Mouse (Mus musculus) midbrain, embryonic 12.5 days (tissue): ENCODE measurements around the gene Zbtb20. TPM values are rescaled to one million over a fixed set of nuclear protein-coding genes. Genes with fewer than 3 reads are reported as not detected.

Source experiments
- ATAC-seq: fragments of 200-750 bp; cut with Nextera tagmentation; 2 replicates; pipeline ENCODE4 v1.8.0; 2017; ENCODE audit warnings: low read depth, moderate TSS enrichment, moderate library complexity; ENCODE audit not compliant: low FRiP score
- H3K27ac ChIP-seq: fragments of 300-500 bp; sonication (generic); replicated peaks from 2 replicates; pipeline ENCODE4 v1.5.1; 2016; ENCODE audit warnings: mild to moderate bottlenecking
- H3K27me3 ChIP-seq: fragments of 300-500 bp; sonication (generic); 2 replicates; pipeline ENCODE4 v1.6.1; 2016; ENCODE audit warnings: mild to moderate bottlenecking
- H3K36me3 ChIP-seq: fragments of 300-500 bp; sonication (generic); 2 replicates; pipeline ENCODE4 v1.6.1; 2016
- H3K4me1 ChIP-seq: fragments of 300-500 bp; sonication (generic); 2 replicates; pipeline ENCODE4 v1.6.1; 2016
- H3K4me2 ChIP-seq: fragments of 300-500 bp; sonication (generic); replicated peaks from 2 replicates; pipeline ENCODE4 v1.6.1; 2016; ENCODE audit warnings: mild to moderate bottlenecking, moderate library complexity
- H3K4me3 ChIP-seq: fragments of 300-500 bp; sonication (generic); 2 replicates; pipeline ENCODE4 v1.5.1; 2016; ENCODE audit warnings: mild to moderate bottlenecking
- H3K9ac ChIP-seq: fragments of 300-500 bp; sonication (generic); replicated peaks from 2 replicates; pipeline ENCODE4 v1.6.1; 2016; ENCODE audit warnings: mild to moderate bottlenecking, moderate library complexity
- H3K9me3 ChIP-seq: fragments of 300-500 bp; sonication (generic); 2 replicates; pipeline ENCODE4 v1.6.1; 2016; ENCODE audit warnings: mild to moderate bottlenecking
- WGBS: fragments of 180-500 bp; shearing (Covaris S2); methylation state at CpG from one replicate; pipeline ENCODE4 v1.1.7; 2016; 5-methylcytosine and 5-hydroxymethylcytosine counted together
- polyA plus RNA-seq: library from polyadenylated mRNA; unstranded; fragments of >200 nt; fragmentation: Nextera tagmentation; extraction: Ambion mirVana; gene quantifications from 2 replicates; pipeline ENCODE4 v1.2.1, GENCODE M21; 2016

Gene Zbtb20
- polyA plus RNA-seq: 76.8 and 80.8 TPM in 2 replicates

- no peaks in the 10 kb centered on the region for H3K9me3 ChIP-seq
- H3K27ac ChIP-seq: peak within 1 kb of the TSS; percentile 98
- H3K4me2 ChIP-seq: peak within 1 kb of the TSS; percentile 76
- H3K9ac ChIP-seq: peak within 1 kb of the TSS; percentile 71
- no peaks in the 10 kb centered on the region for H3K36me3 ChIP-seq
- peak within 1 kb of the TSS; percentile 75 for H3K4me3 ChIP-seq
- 3% methylated on average over 5 of the region's 8 CpGs for WGBS
- no peaks in the 10 kb centered on the region for H3K27me3 ChIP-seq
- peaks cover 9% of the 10 kb centered on the region; the same call in 1 of the 2 replicates for H3K4me1 ChIP-seq
- no peak for ATAC-seq
Observed at GRCm38 (mm10) chr16:42875852-42875980, at the start of gene Zbtb20. TSS of gene Zbtb20 (plus strand) at chr16:42875881.

DNA sequence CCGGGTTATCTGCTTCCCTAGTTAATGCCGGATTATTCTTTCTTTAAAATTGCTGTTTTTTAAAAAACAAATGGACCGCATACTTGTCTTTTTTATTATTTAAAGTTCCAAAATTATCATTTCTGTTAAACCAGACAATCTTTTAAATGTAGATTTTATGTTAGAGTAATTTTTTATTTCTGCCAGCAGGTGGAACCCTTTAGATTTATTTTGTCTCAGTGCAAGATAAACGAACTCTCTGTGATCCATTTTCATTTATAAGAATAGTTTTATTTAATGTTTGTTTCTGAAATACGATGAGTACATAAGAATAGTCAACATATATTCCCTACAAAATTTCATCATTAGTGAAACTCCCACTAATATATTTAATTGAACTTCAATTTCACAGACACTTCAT is 39.7 kb upstream of the Zbtb20 start:
- Histone ChIP-seq H3K4me1 (no peaks in the 10 kb centered on the region), H3K36me3 (no peaks in the 10 kb centered on the region), H3K4me2 (no peak overlapping the region), H3K4me3 (no peak overlapping the region), H3K9me3 (no peaks in the 10 kb centered on the region), H3K27me3 (no peaks in the 10 kb centered on the region), H3K27ac (no peak overlapping the region), H3K9ac (no peak overlapping the region)
- ATAC-seq: no peak
- WGBS: 70% methylated on average over 5 of the region's 5 CpGs

DNA sequence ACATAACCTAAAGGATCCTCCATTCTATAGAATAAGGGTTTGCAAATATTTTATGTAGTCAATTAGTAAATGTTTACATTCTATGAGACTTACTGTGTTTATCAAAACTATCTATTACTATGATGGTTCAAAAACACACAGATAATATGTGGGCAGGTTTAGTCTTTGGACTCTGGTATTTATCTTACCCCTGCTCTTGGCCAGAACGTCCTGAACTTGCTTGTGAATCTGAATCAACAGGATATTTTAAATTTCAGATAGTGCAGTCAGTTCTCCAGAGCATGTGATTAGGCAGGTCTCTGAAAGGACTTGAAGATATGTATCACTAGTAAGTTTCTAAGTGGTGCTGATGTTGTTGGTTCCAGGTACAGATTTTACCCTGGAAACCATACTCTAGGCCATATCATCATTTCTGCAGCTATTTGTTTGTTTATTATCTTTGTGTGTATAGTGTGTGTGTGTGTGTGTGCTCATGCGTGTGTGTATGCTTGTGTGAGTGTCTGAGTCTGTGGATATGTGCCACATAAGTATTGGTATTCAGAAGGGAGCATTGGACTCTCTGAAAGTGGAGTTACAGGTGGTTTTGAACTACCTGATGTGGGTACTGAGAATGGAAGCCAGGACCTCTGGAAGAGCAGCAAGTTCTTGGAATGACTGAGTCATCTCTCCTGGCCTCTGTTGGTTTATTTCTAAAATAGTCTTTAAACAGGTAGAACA is 39.1 kb upstream of the Zbtb20 start:
- Histone ChIP-seq H3K27me3 (no peaks in the 10 kb centered on the region), H3K9me3 (no peaks in the 10 kb centered on the region), H3K4me3 (no peak overlapping the region), H3K27ac (no peak overlapping the region), H3K36me3 (no peaks in the 10 kb centered on the region), H3K4me1 (no peaks in the 10 kb centered on the region), H3K9ac (no peak overlapping the region), H3K4me2 (no peak overlapping the region)
- 70% methylated on average over 2 of the region's 2 CpGs for WGBS
- ATAC-seq: no peak

DNA sequence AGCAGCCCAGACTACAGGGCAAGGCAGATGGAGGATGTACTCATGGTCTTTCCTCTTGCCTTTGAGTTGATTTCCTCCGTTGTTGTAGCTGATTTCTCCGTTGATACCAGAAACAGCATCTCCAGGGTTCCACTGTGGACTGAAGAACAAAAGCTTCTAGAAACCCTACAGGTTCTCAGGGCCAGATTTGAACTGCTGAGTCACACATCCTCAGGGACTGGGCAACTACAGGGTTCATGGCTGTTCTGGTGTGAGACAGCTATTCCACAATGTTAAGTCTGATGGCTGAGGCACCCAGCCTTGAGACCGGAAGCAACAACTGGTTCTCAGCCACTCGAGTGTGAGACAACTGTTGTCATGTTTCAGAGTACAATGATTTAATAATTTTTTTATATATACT is 37.5 kb upstream of the Zbtb20 start:
- WGBS: 92% methylated on average over 4 of the region's 4 CpGs
- Histone ChIP-seq H3K36me3 (no peaks in the 10 kb centered on the region), H3K4me3 (no peak overlapping the region), H3K9me3 (no peaks in the 10 kb centered on the region), H3K4me2 (no peak overlapping the region), H3K9ac (no peak overlapping the region), H3K27ac (no peak overlapping the region), H3K27me3 (no peaks in the 10 kb centered on the region), H3K4me1 (no peaks in the 10 kb centered on the region)
- ATAC-seq: no peak

DNA sequence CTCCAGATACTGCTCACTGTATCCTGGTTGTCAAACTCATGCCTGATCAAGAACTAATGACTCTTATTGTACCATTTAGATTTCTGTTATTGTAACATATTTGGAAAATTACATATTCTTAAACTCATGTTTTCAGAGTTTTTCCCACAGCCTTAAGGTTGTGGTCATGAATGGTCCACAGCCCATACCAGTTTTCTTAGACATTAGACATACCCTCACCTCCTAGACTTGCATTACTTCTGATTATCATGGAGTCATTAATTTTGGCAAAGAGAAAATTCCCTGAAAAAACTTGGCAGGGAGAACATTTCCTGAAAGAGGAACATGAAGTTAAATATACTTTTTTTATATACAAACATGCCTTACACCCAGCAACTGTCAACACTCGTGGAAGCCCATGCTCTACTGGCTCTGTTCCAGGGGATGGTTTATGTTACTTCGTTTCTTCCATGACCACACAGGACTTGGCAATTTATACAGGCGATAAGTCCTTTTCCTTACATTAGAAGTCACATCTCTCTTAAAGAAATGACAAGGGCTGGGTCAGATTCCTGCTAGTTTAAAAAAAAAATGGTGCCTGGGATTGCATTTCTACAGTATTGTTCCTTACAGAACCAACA is 18.0 kb upstream of the Zbtb20 start:
- no peak overlapping the region for H3K4me3 ChIP-seq
- H3K9me3 ChIP-seq: no peaks in the 10 kb centered on the region
- ATAC-seq: no peak
- no peaks in the 10 kb centered on the region for H3K27me3 ChIP-seq
- no peak overlapping the region for H3K27ac ChIP-seq
- no peaks in the 10 kb centered on the region for H3K4me1 ChIP-seq
- H3K36me3 ChIP-seq: no peaks in the 10 kb centered on the region
- WGBS: 89% methylated on average over 3 of the region's 3 CpGs
- no peak overlapping the region for H3K4me2 ChIP-seq
- H3K9ac ChIP-seq: no peak overlapping the region

DNA sequence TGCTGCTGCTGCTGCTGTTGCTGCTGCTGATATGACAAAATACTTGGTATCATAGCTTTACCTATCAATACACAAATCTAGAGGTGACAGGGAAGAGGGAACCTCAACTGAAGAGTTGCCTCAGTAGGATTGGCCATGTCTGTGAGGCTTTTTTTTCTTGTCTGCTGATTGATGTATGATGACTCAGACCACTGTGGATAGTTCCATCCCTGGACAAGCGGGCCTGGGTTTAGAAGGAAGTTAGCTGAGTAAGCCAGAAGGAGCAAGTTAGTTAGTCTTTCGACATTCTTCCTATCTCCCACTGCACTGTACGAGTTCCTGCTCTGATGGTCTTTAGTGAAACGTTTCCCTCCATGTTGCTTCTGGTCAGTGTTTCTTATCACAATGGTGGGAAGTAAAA is 16.4 kb upstream of the Zbtb20 start:
- no peaks in the 10 kb centered on the region for H3K9me3 ChIP-seq
- H3K4me2 ChIP-seq: no peak overlapping the region
- no peaks in the 10 kb centered on the region for H3K4me1 ChIP-seq
- no peak for ATAC-seq
- H3K9ac ChIP-seq: no peak overlapping the region
- no peak overlapping the region for H3K27ac ChIP-seq
- WGBS: 84% methylated on average over 4 of the region's 4 CpGs
- H3K27me3 ChIP-seq: no peaks in the 10 kb centered on the region
- no peaks in the 10 kb centered on the region for H3K36me3 ChIP-seq
- H3K4me3 ChIP-seq: no peak overlapping the region

GRCm38 (mm10) chr16:42863231-42863630 is 12.4 kb upstream of the Zbtb20 start:
- Histone ChIP-seq H3K4me1 (no peaks in the 10 kb centered on the region), H3K27ac (no peak overlapping the region), H3K4me3 (no peak overlapping the region), H3K9me3 (no peaks in the 10 kb centered on the region), H3K27me3 (no peaks in the 10 kb centered on the region), H3K36me3 (no peaks in the 10 kb centered on the region), H3K9ac (no peak overlapping the region), H3K4me2 (no peak overlapping the region)
- ATAC-seq: no peak
- WGBS: 82% methylated on average over 2 of the region's 2 CpGs

GRCm38 (mm10) chr16:42866061-42866460 is 9.6 kb upstream of the Zbtb20 start:
- H3K27me3 ChIP-seq: no peaks in the 10 kb centered on the region
- H3K4me3 ChIP-seq: no peak overlapping the region
- H3K4me1 ChIP-seq: no peaks in the 10 kb centered on the region
- H3K27ac ChIP-seq: no peak overlapping the region
- WGBS: 92% methylated on average over 1 of the region's 1 CpGs
- H3K4me2 ChIP-seq: no peak overlapping the region
- no peak for ATAC-seq
- H3K9ac ChIP-seq: no peak overlapping the region
- H3K9me3 ChIP-seq: no peaks in the 10 kb centered on the region
- no peaks in the 10 kb centered on the region for H3K36me3 ChIP-seq

DNA sequence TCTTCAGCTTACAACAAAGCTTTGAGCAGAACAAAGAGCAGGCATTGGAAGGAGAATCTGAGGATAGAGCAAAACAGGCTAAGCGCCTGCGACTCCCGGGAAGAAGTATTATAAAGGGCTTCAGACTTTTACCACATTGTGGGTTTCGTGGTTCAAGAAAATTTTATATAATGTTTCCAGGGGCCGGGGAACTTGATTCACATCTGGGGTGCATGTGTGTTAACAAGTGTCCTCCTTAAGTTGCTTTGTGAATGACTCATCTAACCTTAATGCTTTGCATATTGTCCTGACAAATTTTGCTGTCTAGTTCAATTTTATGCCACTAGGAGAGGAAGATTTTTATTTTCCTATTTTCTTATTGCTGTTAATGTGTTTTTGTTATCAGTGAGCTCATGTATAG is 3.6 kb upstream of the Zbtb20 start:
- Histone ChIP-seq H3K27me3 (no peaks in the 10 kb centered on the region), H3K9ac (no peak overlapping the region), H3K36me3 (no peaks in the 10 kb centered on the region), H3K27ac (no peak overlapping the region), H3K4me1 (peaks cover 9% of the 10 kb centered on the region; the same call in 1 of the 2 replicates), H3K9me3 (no peaks in the 10 kb centered on the region), H3K4me2 (no peak overlapping the region), H3K4me3 (no peak overlapping the region)
- ATAC-seq: no peak
- 80% methylated on average over 5 of the region's 5 CpGs for WGBS

DNA sequence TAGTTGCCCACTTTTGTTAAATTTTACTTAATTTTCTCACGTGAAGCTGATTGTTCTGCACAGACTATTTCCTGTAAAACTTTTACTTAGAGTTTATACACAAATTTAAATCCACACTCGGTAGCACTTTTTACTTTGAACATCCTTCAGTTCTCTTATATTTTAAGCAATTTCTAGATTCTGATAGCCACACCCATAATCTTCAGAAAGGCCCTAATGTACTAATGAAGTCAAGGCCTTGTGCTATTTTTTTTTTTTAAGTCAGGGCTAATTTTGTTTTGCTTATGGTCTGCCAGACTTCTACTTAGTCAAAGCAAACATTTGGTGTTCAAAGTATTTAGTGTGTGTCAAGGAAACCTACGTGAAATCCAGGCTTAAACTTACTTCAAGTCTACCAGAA is 1.7 kb upstream of the Zbtb20 start:
- Histone ChIP-seq H3K4me1 (peaks cover 9% of the 10 kb centered on the region; the same call in 1 of the 2 replicates), H3K27me3 (no peaks in the 10 kb centered on the region), H3K36me3 (no peaks in the 10 kb centered on the region), H3K9ac (no peak overlapping the region), H3K4me3 (no peak overlapping the region), H3K4me2 (no peak overlapping the region), H3K9me3 (no peaks in the 10 kb centered on the region), H3K27ac (peak overlapping the region; percentile 93)
- ATAC-seq: no peak
- WGBS: 59% methylated on average over 3 of the region's 3 CpGs

GRCm38 (mm10) chr16:42874456-42874855 is 1.2 kb upstream of the Zbtb20 start:
- no peak for ATAC-seq

DNA sequence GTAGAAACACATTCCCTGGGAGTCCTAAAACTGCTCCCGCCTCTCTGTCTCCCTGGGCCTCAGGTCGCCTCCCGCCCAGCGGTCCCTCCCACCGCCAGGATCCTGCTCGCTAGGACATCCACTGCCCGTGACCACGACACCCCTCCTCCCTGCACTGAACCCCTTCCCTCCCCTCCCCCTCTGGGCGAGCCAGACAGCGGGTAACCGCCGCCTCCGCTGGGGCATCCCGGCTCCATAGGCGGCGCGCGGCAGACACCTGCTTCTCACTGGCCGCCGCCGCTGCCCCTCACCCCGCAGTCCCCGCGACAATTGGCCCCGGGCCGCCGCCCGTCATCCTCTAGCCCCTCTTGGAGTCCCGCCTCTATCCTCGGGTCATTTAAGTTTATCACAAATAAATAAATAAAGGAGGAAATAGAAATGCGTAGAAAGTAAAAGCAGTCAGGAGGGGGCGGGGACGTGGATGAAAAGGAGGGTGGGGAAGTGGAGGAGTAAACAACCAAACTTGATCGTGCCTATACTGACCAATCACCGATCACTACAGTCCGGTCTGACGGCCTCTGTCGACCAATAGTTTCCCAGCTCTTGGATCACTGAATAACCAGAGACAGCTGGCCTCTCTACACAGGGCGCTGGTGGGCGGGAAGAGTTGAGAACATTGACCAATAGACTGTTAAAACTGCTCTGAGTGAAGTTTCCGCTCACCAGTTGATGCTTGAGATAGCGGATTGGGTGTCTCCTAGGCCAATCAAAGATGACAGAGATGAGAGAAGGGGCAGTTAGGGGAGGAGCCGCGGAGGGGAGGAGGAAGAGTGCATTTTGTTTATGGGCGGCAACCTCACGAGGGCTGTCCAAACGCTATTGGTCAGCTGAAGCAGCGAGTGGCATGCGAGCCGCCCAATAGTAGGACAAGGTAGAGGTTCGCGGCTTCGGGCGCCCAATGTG is 500 bp upstream of the Zbtb20 start:
- Histone ChIP-seq H3K9me3 (no peaks in the 10 kb centered on the region), H3K9ac (peak overlapping the region; percentile 71), H3K4me1 (peaks cover 9% of the 10 kb centered on the region; the same call in 1 of the 2 replicates), H3K27me3 (no peaks in the 10 kb centered on the region), H3K4me2 (peak overlapping the region; percentile 54), H3K27ac (peak overlapping the region; percentile 98), H3K36me3 (no peaks in the 10 kb centered on the region), H3K4me3 (peak overlapping the region; percentile 75)
- peak; percentile 98 for ATAC-seq
- under 1% methylated on average over 52 of the region's 54 CpGs for WGBS

More at GRCm38 (mm10) chr16:42874456-42874855, 1.2 kb upstream of the Zbtb20 start:
- WGBS: 0% methylated on average over 5 of the region's 5 CpGs
- Histone ChIP-seq H3K9ac (peak overlapping the region; percentile 59), H3K9me3 (no peaks in the 10 kb centered on the region), H3K36me3 (no peaks in the 10 kb centered on the region), H3K4me1 (peaks cover 9% of the 10 kb centered on the region; the same call in 1 of the 2 replicates), H3K4me3 (peak overlapping the region; percentile 42), H3K4me2 (peak overlapping the region; percentile 54), H3K27me3 (no peaks in the 10 kb centered on the region), H3K27ac (peak overlapping the region; percentile 93)
